Mouse (Mus musculus) heart, embryonic 14.5 days (tissue): ENCODE data around the gene Plppr2. TPM values are rescaled to one million over a fixed set of nuclear protein-coding genes. Genes with fewer than 3 reads are reported as not detected.

Source experiments
- ATAC-seq: fragments of 200-750 bp; cut with Nextera tagmentation; 2 replicates; pipeline ENCODE4 v1.8.0; 2017; ENCODE audit warnings: low read depth, moderate TSS enrichment; ENCODE audit not compliant: insufficient number of reproducible peaks, insufficient read depth, low FRiP score
- H3K27ac ChIP-seq, 2 experiments: fragments of 200-500 bp in 1 of 2; fragments of 300-500 bp in 1 of 2; sonication (generic) in 1 of 2; replicated peaks in 1 of 2; 2 replicates each; pipeline ENCODE4 v1.5.1; 2012 to 2014; ENCODE audit warnings: low read depth in 2 of 2, low read length in 2 of 2, control low read depth in 1 of 2, mild to moderate bottlenecking in 1 of 2, mixed read lengths in 1 of 2; ENCODE audit not compliant: control insufficient read depth in 1 of 2, insufficient read depth in 1 of 2
- H3K27me3 ChIP-seq: fragments of 300-500 bp; sonication (generic); 2 replicates; pipeline ENCODE4 v1.6.1; 2014; ENCODE audit warnings: mild to moderate bottlenecking, low read length, control low read depth; ENCODE audit not compliant: control insufficient read depth, insufficient read depth
- H3K36me3 ChIP-seq: fragments of 300-500 bp; sonication (generic); 2 replicates; pipeline ENCODE4 v1.6.1; 2014; ENCODE audit warnings: mild to moderate bottlenecking, control low read depth, low read length, mixed read lengths; ENCODE audit not compliant: control insufficient read depth, insufficient read depth
- H3K4me1 ChIP-seq, 2 experiments: fragments of 200-500 bp in 1 of 2; fragments of 300-500 bp in 1 of 2; sonication (generic) in 1 of 2; 2 replicates each; pipeline ENCODE4 v1.6.1; 2012 to 2014; ENCODE audit warnings: low read length in 2 of 2, control low read depth in 1 of 2, mixed read lengths in 1 of 2; ENCODE audit not compliant: control insufficient read depth in 2 of 2, insufficient read depth in 2 of 2
- H3K4me2 ChIP-seq: fragments of 300-500 bp; sonication (generic); 2 replicates; pipeline ENCODE4 v1.6.1; 2014; ENCODE audit warnings: mild to moderate bottlenecking, low read length
- H3K4me3 ChIP-seq, 2 experiments: fragments of 200-500 bp in 1 of 2; fragments of 300-500 bp in 1 of 2; sonication (generic) in 1 of 2; 2 replicates each; pipeline ENCODE4 v1.5.1; 2012 to 2014; ENCODE audit warnings: low read length in 2 of 2, mild to moderate bottlenecking in 2 of 2, control low read depth in 1 of 2, low read depth in 1 of 2, moderate library complexity in 1 of 2; ENCODE audit not compliant: control insufficient read depth in 1 of 2, insufficient read depth in 1 of 2
- H3K9ac ChIP-seq: fragments of 300-500 bp; sonication (generic); 2 replicates; pipeline ENCODE4 v1.6.1; 2014; ENCODE audit warnings: mild to moderate bottlenecking, low read length
- H3K9me3 ChIP-seq: fragments of 300-500 bp; sonication (generic); 2 replicates; pipeline ENCODE4 v1.6.1; 2016; ENCODE audit warnings: low read length, control low read depth; ENCODE audit not compliant: control insufficient read depth
- WGBS: fragments of 180-500 bp; shearing (Covaris S2); extraction: QIAGEN DNeasy Blood & Tissue Kit; methylation state at CpG from one replicate; pipeline ENCODE4 v1.1.7; 2014; 5-methylcytosine and 5-hydroxymethylcytosine counted together
- polyA plus RNA-seq: library from polyadenylated mRNA; unstranded; fragments of >200 nt; fragmentation: Nextera tagmentation; extraction: Ambion mirVana; gene quantifications from 2 replicates; pipeline ENCODE4 v1.2.1, GENCODE M21; 2014

Gene Plppr2
- polyA plus RNA-seq, 1 experiment from 2014 or later, result 4.5 TPM

GRCm38 (mm10) chr9:21925506-21925905 is 11.3 kb upstream of the Plppr2 start:
- WGBS, result 100% methylated on average over 1 of the region's 1 CpGs
- ATAC-seq, result no peak
- no peaks in the 10 kb centered on the region for H3K27me3 ChIP-seq
- H3K36me3 ChIP-seq, result no peaks in the 10 kb centered on the region
- peaks cover 13 to 24% of the 10 kb centered on the region in 2 experiments for H3K4me1 ChIP-seq
- H3K9me3 ChIP-seq, result no peaks in the 10 kb centered on the region
- no peak overlapping the region for H3K27ac ChIP-seq
- H3K4me3 ChIP-seq, result no peak overlapping the region
- H3K4me2 ChIP-seq, result no peak overlapping the region
- H3K9ac ChIP-seq, result no peak overlapping the region

GRCm38 (mm10) chr9:21926155-21926554 is 10.7 kb upstream of the Plppr2 start:
- 67% methylated on average over 6 of the region's 6 CpGs for WGBS
- Histone ChIP-seq H3K4me3 (no peak overlapping the region), H3K4me2 (peak overlapping the region; percentile 72), H3K27ac (no peak overlapping the region), H3K36me3 (no peaks in the 10 kb centered on the region), H3K9me3 (no peaks in the 10 kb centered on the region), H3K27me3 (no peaks in the 10 kb centered on the region), H3K4me1 (peaks cover 13 to 24% of the 10 kb centered on the region in 2 experiments), H3K9ac (peak overlapping the region; percentile 39; the same call in 1 of the 2 replicates)
- ATAC-seq, result no peak

DNA sequence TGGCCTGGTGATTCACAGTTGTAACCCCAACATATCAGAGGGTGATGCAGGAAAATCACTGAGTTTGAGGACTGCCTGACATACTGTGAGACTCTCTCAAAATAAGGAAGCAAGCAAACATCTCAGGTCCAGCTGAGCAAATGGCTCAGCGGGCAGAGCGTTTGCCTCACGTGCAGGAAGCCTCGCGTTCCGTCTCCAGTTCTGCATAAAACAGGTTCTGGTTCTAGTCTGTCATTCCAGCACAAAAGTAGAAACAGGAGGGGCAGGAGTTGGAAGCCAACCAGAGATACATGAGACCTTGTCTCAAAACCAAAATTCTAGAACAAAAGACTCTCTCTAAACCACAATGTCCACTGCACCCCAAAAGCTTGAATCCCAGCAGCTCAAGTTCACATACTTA is 10.0 kb upstream of the Plppr2 start:
- no peak for ATAC-seq
- peak overlapping the region; percentile 73 for H3K9ac ChIP-seq
- WGBS, result under 1% methylated on average over 6 of the region's 6 CpGs
- peak overlapping the region; percentile 46 to 48 for H3K4me3 ChIP-seq
- H3K4me2 ChIP-seq, result peak overlapping the region; percentile 72
- H3K36me3 ChIP-seq, result no peaks in the 10 kb centered on the region
- no peaks in the 10 kb centered on the region for H3K27me3 ChIP-seq
- H3K27ac ChIP-seq, result peak overlapping the region; percentile 14 to 55
- H3K9me3 ChIP-seq, result no peaks in the 10 kb centered on the region
- H3K4me1 ChIP-seq, result peaks cover 15 to 24% of the 10 kb centered on the region in 2 experiments

- Histone ChIP-seq H3K9me3 (no peaks in the 10 kb centered on the region), H3K36me3 (no peaks in the 10 kb centered on the region), H3K27ac (peak within 1 kb of the TSS; percentile 55 to 56), H3K27me3 (no peaks in the 10 kb centered on the region), H3K4me1 (peaks cover 16 to 24% of the 10 kb centered on the region in 2 experiments), H3K9ac (peak within 1 kb of the TSS; percentile 73), H3K4me3 (peak within 1 kb of the TSS; percentile 46 to 48), H3K4me2 (peak within 1 kb of the TSS; percentile 72)
- ATAC-seq, result peak; percentile 92
- WGBS, result under 1% methylated on average over 28 of the region's 28 CpGs
Measured at GRCm38 (mm10) chr9:21927208-21927753, 9.6 kb upstream of the Plppr2 start, which contains the start of the genes Ccdc159 and Tmem205. Gene Ccdc159 (plus strand): TSS chr9:21927471. Gene Tmem205 (minus strand): TSS chr9:21927556.

DNA sequence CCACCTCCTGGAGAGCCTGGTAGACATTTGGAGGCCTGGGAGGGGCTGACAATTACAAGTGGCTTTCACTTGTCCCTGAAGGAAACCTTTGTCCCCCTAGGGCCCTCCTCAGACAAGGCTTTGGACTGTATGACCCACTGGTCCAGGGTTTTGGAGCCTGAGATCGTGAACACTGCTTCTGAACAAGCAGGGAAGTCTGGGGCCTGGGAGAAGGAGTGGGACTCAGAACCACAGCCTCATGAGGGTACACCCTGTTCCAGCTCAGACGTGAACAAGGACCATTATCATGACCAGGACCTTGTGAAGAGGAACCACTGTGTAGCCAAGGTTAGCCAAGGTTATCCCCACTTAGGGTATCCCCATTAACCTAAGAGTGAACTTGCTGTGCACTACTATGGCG is 7.6 kb upstream of the Plppr2 start:
- peaks cover 13 to 17% of the 10 kb centered on the region in 2 experiments for H3K4me1 ChIP-seq
- H3K4me3 ChIP-seq, result no peak overlapping the region
- no peak overlapping the region for H3K27ac ChIP-seq
- no peak overlapping the region for H3K4me2 ChIP-seq
- H3K27me3 ChIP-seq, result no peaks in the 10 kb centered on the region
- no peaks in the 10 kb centered on the region for H3K9me3 ChIP-seq
- 67% methylated on average over 3 of the region's 3 CpGs for WGBS
- no peak overlapping the region for H3K9ac ChIP-seq
- no peak for ATAC-seq
- no peaks in the 10 kb centered on the region for H3K36me3 ChIP-seq

DNA sequence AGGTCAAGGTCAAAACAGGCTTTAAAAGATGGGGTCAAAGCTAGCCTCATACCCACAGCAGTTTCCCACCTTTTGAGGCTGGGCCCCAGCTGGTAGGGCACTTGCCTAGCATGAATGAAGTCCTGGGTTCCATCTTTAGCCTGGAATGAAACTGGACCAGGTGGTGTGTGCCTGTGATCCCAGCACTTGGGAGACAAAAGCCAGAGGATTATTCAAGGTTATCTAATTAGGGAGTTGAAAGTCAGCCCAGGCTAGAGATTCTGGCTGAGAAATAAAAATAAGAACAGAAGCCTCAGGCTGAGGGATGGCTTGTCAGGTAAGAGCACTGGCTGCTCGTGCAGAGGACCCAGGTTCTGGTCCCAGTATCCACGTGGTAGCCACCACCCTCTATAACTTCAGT is 4.8 kb upstream of the Plppr2 start:
- Histone ChIP-seq H3K27me3 (no peaks in the 10 kb centered on the region), H3K4me2 (no peak overlapping the region), H3K4me3 (no peak overlapping the region), H3K27ac (no peak overlapping the region), H3K36me3 (no peaks in the 10 kb centered on the region), H3K9me3 (no peaks in the 10 kb centered on the region), H3K4me1 (peaks cover 2 to 4% of the 10 kb centered on the region in 2 experiments; a peak in 2 of 4 replicates), H3K9ac (no peak overlapping the region)
- 61% methylated on average over 2 of the region's 2 CpGs for WGBS
- ATAC-seq, result no peak

DNA sequence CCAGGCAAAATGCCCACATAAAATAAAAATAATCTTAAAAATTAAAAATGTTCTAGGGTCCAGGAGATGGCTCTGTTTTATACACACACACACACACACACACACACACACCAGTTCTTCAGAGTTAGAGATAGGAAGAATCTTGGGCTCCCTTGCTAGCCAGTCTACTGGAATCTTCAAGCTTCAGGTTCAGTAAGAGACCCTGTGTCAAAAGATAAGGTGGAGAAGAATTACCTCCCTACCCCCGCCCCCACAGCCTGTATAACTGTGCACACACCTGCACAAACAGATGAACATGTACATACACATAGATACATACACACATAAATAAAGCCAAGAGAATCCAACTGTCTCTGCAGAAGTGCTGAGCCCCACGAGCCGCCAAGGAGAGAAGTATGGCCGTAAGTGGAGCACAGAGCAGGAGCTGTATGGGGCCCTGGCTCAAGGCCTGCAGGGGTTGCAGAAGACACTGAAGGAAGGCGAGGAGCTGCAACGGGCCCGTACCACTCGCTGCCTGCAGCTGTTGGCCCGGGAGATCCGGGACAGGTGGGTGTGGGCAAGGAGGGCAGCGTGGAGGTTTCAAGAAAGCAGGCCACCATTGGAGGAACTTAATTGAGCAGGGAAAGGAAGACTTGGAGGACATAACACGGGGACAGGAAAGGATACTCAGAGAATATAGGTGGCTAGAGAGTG is 4.2 kb upstream of the Plppr2 start:
- Histone ChIP-seq H3K9me3 (no peaks in the 10 kb centered on the region), H3K4me2 (no peak overlapping the region), H3K27ac (no peak overlapping the region), H3K9ac (no peak overlapping the region), H3K4me1 (peaks cover 2 to 4% of the 10 kb centered on the region in 2 experiments; a peak in 2 of 4 replicates), H3K27me3 (no peaks in the 10 kb centered on the region), H3K36me3 (no peaks in the 10 kb centered on the region), H3K4me3 (no peak overlapping the region)
- no peak for ATAC-seq
- WGBS, result 69% methylated on average over 12 of the region's 12 CpGs
